Mouse (Mus musculus) midbrain, embryonic 13.5 days (tissue): ENCODE measurements around the gene Prkd2. TPM values are rescaled to one million over a fixed set of nuclear protein-coding genes. Genes with fewer than 3 reads are reported as not detected.
A peak's percentile ranks its signal among the peaks of the same experiment; 100 is the strongest.

Experiments used
- ATAC-seq: fragments of 200-750 bp; cut with Nextera tagmentation; 2 replicates; pipeline ENCODE4 v1.8.0; 2017; ENCODE audit warnings: mild to moderate bottlenecking, moderate TSS enrichment, moderate library complexity
- H3K27ac ChIP-seq: fragments of 300-500 bp; sonication (generic); 2 replicates; pipeline ENCODE4 v1.5.1; 2015; ENCODE audit warnings: inconsistent platforms, mild to moderate bottlenecking, moderate library complexity
- H3K27me3 ChIP-seq: fragments of 300-500 bp; sonication (generic); 2 replicates; pipeline ENCODE4 v1.6.1; 2015; ENCODE audit warnings: mild to moderate bottlenecking, inconsistent platforms
- H3K36me3 ChIP-seq: fragments of 300-500 bp; sonication (generic); 2 replicates; pipeline ENCODE4 v1.6.1; 2015; ENCODE audit warnings: mild to moderate bottlenecking, inconsistent platforms
- H3K4me1 ChIP-seq: fragments of 300-500 bp; sonication (generic); replicated peaks from 2 replicates; pipeline ENCODE4 v1.6.1; 2015; ENCODE audit warnings: inconsistent platforms
- H3K4me2 ChIP-seq: fragments of 300-500 bp; sonication (generic); replicated peaks from 2 replicates; pipeline ENCODE4 v1.6.1; 2015; ENCODE audit warnings: moderate library complexity, mild to moderate bottlenecking, inconsistent platforms
- H3K4me3 ChIP-seq: fragments of 300-500 bp; sonication (generic); replicated peaks from 2 replicates; pipeline ENCODE4 v1.5.1; 2015; ENCODE audit warnings: mild to moderate bottlenecking, inconsistent platforms
- H3K9ac ChIP-seq: fragments of 300-500 bp; sonication (generic); replicated peaks from 2 replicates; pipeline ENCODE4 v1.6.1; 2015; ENCODE audit warnings: mild to moderate bottlenecking, inconsistent platforms
- H3K9me3 ChIP-seq: fragments of 300-500 bp; sonication (generic); 2 replicates; pipeline ENCODE4 v1.6.1; 2016; ENCODE audit warnings: mild to moderate bottlenecking, inconsistent platforms
- WGBS: fragments of 180-500 bp; shearing (Covaris S2); methylation state at CpG from one replicate; pipeline ENCODE4 v1.1.7; 2015; 5-methylcytosine and 5-hydroxymethylcytosine counted together
- polyA plus RNA-seq: library from polyadenylated mRNA; unstranded; fragments of >200 nt; fragmentation: Nextera tagmentation; extraction: Ambion mirVana; gene quantifications from 2 replicates; pipeline ENCODE4 v1.2.1, GENCODE M21; 2015

Gene Prkd2
- polyA plus RNA-seq, 1 experiment from 2014 or later = 6.6 TPM

DNA sequence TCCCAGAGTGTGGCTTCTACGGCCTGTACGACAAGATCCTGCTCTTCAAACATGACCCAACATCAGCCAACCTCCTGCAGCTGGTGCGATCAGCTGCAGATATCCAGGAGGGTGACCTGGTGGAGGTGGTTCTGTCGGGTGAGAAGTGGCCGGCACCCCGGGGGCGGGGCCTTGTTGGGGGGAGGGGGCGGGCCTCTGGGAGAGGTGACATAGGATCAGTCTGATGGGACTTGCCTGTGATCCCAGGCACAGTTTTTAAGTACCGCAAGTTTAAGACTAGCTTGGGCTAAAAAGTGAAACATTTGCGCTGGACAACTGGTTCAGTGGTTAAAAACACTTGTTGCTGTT is 3.1 kb downstream of the Prkd2 start:
- no peak for ATAC-seq
- H3K9me3 ChIP-seq = no peaks in the 10 kb centered on the region
- H3K4me2 ChIP-seq = peak overlapping the region; percentile 91; the same call in 1 of the 2 replicates
- H3K27ac ChIP-seq = no peak overlapping the region
- peaks cover 30% of the 10 kb centered on the region for H3K4me1 ChIP-seq
- no peak overlapping the region for H3K4me3 ChIP-seq
- no peaks in the 10 kb centered on the region for H3K27me3 ChIP-seq
- WGBS = 41% methylated on average over 10 of the region's 10 CpGs
- peak overlapping the region; percentile 47; the same call in 1 of the 2 replicates for H3K9ac ChIP-seq
- peaks cover 32% of the 10 kb centered on the region for H3K36me3 ChIP-seq

- ATAC-seq = no peak
- H3K4me2 ChIP-seq = no peak overlapping the region
- no peak overlapping the region for H3K27ac ChIP-seq
- H3K9ac ChIP-seq = no peak overlapping the region
- H3K9me3 ChIP-seq = no peaks in the 10 kb centered on the region
- no peak overlapping the region for H3K4me3 ChIP-seq
- 95% methylated on average over 5 of the region's 5 CpGs for WGBS
- H3K36me3 ChIP-seq = peaks cover 25% of the 10 kb centered on the region
- H3K27me3 ChIP-seq = no peaks in the 10 kb centered on the region
- H3K4me1 ChIP-seq = peaks cover 30% of the 10 kb centered on the region
Observed at GRCm38 (mm10) chr7:16846775-16847174, 4.1 kb downstream of the Prkd2 start.

DNA sequence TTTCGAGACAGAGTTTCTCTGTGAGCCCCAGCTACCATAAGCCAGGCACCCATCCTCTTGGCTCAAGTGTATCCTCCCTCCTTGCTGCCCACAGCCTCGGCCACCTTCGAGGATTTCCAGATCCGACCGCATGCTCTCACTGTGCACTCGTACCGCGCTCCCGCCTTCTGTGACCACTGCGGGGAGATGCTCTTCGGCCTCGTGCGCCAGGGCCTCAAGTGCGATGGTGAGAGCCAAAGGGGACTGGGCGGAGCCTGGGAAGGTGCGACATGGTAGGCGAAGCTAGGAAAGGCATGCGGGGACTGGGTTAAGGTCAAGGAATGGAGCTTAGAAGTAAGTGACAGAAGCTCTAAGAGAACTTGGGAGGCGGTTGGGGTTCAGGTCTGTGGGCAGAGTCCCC is 4.8 kb downstream of the Prkd2 start:
- no peak overlapping the region for H3K9ac ChIP-seq
- no peak for ATAC-seq
- no peaks in the 10 kb centered on the region for H3K27me3 ChIP-seq
- H3K36me3 ChIP-seq = peaks cover 30% of the 10 kb centered on the region
- peaks cover 26% of the 10 kb centered on the region for H3K4me1 ChIP-seq
- no peak overlapping the region for H3K4me3 ChIP-seq
- 89% methylated on average over 18 of the region's 19 CpGs for WGBS
- H3K4me2 ChIP-seq = no peak overlapping the region
- H3K27ac ChIP-seq = no peak overlapping the region
- no peaks in the 10 kb centered on the region for H3K9me3 ChIP-seq

- Histone ChIP-seq H3K4me3 (no peak overlapping the region), H3K9ac (no peak overlapping the region), H3K27ac (no peak overlapping the region), H3K4me1 (peaks cover 21% of the 10 kb centered on the region), H3K36me3 (peaks cover 38% of the 10 kb centered on the region), H3K27me3 (no peaks in the 10 kb centered on the region), H3K4me2 (no peak overlapping the region), H3K9me3 (no peaks in the 10 kb centered on the region)
- WGBS = 12% methylated on average over 17 of the region's 17 CpGs
- no peak for ATAC-seq
Observed at GRCm38 (mm10) chr7:16848579-16848978, 5.9 kb downstream of the Prkd2 start.

GRCm38 (mm10) chr7:16851636-16852035 is 8.9 kb downstream of the Prkd2 start:
- H3K4me3 ChIP-seq = no peak overlapping the region
- H3K27ac ChIP-seq = no peak overlapping the region
- H3K36me3 ChIP-seq = peaks cover 68% of the 10 kb centered on the region
- H3K4me2 ChIP-seq = no peak overlapping the region
- ATAC-seq = no peak
- H3K9ac ChIP-seq = 0 out of 2 replicates have a peak overlapping the region, but pooled peaks have one; percentile 11
- no peaks in the 10 kb centered on the region for H3K4me1 ChIP-seq
- no peaks in the 10 kb centered on the region for H3K27me3 ChIP-seq
- no peaks in the 10 kb centered on the region for H3K9me3 ChIP-seq
- 94% methylated on average over 4 of the region's 4 CpGs for WGBS

DNA sequence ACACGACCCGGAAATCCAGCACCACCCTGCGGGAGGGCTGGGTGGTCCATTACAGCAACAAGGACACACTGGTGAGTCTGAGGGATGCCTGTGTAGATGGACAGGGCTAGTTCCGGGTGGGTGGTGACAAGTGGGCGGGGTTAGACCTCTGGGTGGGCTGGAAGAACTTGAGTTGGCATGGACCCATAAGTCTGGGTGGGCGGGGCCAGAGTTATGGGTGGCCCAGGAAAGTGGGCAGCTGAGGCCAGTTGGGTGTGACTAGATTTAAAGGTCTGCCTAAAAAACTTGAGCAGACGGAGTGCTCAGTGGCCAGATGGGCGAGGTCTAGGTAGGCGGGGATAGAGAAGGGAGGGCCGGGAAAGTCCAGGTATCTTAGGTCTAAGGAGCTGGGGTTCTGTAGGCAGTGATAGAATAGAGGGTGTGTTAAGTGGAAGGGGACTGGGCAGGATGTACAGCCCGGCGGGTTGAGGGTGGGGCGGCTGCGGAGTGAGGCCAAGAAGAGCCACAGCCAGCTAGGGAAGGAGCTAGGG is 10.7 kb downstream of the Prkd2 start:
- Histone ChIP-seq H3K27ac (no peak overlapping the region), H3K4me1 (no peaks in the 10 kb centered on the region), H3K9me3 (no peaks in the 10 kb centered on the region), H3K4me2 (no peak overlapping the region), H3K9ac (no peak overlapping the region), H3K36me3 (peaks cover 84% of the 10 kb centered on the region), H3K4me3 (no peak overlapping the region), H3K27me3 (no peaks in the 10 kb centered on the region)
- no peak for ATAC-seq
- 91% methylated on average over 14 of the region's 14 CpGs for WGBS

GRCm38 (mm10) chr7:16858336-16858735 is 15.6 kb downstream of the Prkd2 start:
- H3K9ac ChIP-seq = no peak overlapping the region
- H3K4me1 ChIP-seq = no peaks in the 10 kb centered on the region
- H3K27ac ChIP-seq = no peak overlapping the region
- H3K27me3 ChIP-seq = no peaks in the 10 kb centered on the region
- H3K9me3 ChIP-seq = no peaks in the 10 kb centered on the region
- no peak overlapping the region for H3K4me3 ChIP-seq
- WGBS = 16% methylated on average over 17 of the region's 17 CpGs
- no peak overlapping the region for H3K4me2 ChIP-seq
- peaks cover 54% of the 10 kb centered on the region for H3K36me3 ChIP-seq
- ATAC-seq = 0 out of 2 replicates have a peak, but pooled peaks have one; percentile 24

DNA sequence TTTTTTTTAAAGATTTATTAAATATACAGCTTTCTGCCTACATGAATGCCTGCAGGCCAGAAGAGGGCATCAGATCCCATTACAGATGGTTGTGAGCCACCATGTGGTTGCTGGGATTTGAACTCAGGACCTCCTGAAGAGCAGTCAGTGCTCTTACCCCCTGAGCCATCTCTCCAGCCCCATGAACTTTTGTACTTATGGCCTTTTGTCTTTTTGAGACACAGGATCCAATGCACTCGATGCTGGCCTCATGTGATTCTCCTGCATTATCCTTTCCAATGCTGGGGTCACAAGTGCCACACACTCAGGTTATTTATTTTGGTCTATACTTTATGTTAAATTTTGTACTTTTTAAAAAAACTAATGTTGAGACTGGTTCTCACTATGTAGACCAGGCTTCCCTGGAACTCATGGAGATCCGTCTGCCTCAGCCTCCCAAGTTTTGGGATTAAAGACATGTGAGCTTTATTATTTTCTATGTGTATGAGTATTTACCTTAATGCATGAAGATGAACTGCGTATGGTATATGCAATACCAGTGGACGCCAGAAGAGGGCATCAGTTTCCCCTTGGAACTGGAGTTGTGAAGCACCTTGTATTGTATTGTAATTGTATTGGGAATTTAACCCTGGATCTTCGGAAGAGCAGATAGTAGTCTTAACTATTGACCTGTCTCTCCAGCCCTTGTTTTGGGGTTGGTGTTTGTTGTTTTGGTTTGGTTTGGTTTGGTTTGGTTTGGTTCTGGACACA is 17.4 kb downstream of the Prkd2 start:
- ATAC-seq = no peak
- H3K9ac ChIP-seq = no peak overlapping the region
- WGBS = 25% methylated on average over 5 of the region's 5 CpGs
- no peaks in the 10 kb centered on the region for H3K4me1 ChIP-seq
- no peak overlapping the region for H3K4me3 ChIP-seq
- H3K27me3 ChIP-seq = no peaks in the 10 kb centered on the region
- H3K4me2 ChIP-seq = no peak overlapping the region
- H3K36me3 ChIP-seq = peaks cover 50% of the 10 kb centered on the region
- H3K27ac ChIP-seq = no peak overlapping the region
- H3K9me3 ChIP-seq = no peaks in the 10 kb centered on the region

- Histone ChIP-seq H3K4me3 (no peak overlapping the region), H3K27me3 (no peaks in the 10 kb centered on the region), H3K36me3 (peaks cover 41% of the 10 kb centered on the region), H3K4me2 (no peak overlapping the region), H3K9ac (no peak overlapping the region), H3K27ac (no peak overlapping the region), H3K9me3 (no peaks in the 10 kb centered on the region), H3K4me1 (peaks cover 14% of the 10 kb centered on the region)
- 91% methylated on average over 3 of the region's 3 CpGs for WGBS
- ATAC-seq = no peak
Observed at GRCm38 (mm10) chr7:16867488-16867887, 24.8 kb downstream of the Prkd2 start.

DNA sequence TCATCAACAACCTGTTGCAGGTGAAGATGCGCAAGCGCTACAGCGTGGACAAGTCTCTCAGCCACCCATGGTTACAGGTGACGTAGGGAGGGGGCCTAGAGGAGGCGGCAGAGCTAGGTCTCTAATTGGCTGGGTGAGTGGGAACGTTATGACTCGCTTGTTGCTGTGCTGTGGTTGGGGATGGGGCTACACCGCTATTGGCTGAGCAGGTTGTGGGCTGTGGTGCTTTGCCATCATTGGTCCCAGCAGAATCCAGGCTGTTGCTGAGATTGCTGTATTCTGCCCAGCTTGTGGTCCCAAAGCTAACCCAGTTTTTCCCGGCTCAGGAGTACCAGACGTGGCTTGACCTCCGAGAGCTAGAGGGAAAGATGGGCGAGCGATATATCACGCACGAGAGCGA is 26.8 kb downstream of the Prkd2 start:
- peak; percentile 99 for ATAC-seq
- Histone ChIP-seq H3K4me1 (peaks cover 21% of the 10 kb centered on the region), H3K36me3 (peaks cover 26% of the 10 kb centered on the region), H3K4me2 (peak overlapping the region; percentile 48), H3K9me3 (no peaks in the 10 kb centered on the region), H3K4me3 (peak overlapping the region; percentile 31), H3K9ac (peak overlapping the region; percentile 56; the same call in 1 of the 2 replicates), H3K27me3 (no peaks in the 10 kb centered on the region), H3K27ac (peak overlapping the region; percentile 74)
- WGBS = 13% methylated on average over 16 of the region's 16 CpGs

GRCm38 (mm10) chr7:16871600-16871999 is 28.9 kb downstream of the Prkd2 start:
- H3K9ac ChIP-seq = no peak overlapping the region
- no peak for ATAC-seq
- H3K4me2 ChIP-seq = no peak overlapping the region
- no peaks in the 10 kb centered on the region for H3K9me3 ChIP-seq
- no peak overlapping the region for H3K27ac ChIP-seq
- no peaks in the 10 kb centered on the region for H3K27me3 ChIP-seq
- 82% methylated on average over 10 of the region's 10 CpGs for WGBS
- no peak overlapping the region for H3K4me3 ChIP-seq
- peaks cover 32% of the 10 kb centered on the region for H3K4me1 ChIP-seq
- peaks cover 12% of the 10 kb centered on the region for H3K36me3 ChIP-seq

DNA sequence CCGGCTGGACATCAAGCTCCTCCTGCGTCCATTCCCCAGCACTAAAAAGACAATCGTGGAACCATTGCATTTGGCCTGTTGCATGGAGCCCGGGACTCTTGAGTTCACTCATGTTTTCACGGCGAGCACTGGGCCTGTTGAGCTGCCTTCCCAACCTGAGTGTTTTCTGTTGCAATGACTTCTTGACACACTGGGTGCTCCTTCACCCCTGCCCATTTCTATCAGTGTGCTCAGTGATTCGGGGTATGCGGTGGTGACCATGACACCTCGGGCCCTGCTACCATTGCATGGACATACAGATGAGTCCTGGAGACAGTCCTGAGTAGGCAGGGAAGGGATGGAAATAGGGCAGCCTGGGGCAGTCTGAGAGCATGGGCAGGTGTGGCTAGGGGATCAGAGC is 29.8 kb downstream of the Prkd2 start:
- no peak overlapping the region for H3K4me2 ChIP-seq
- no peak overlapping the region for H3K27ac ChIP-seq
- H3K9ac ChIP-seq = no peak overlapping the region
- no peaks in the 10 kb centered on the region for H3K9me3 ChIP-seq
- no peaks in the 10 kb centered on the region for H3K27me3 ChIP-seq
- no peak for ATAC-seq
- H3K4me3 ChIP-seq = no peak overlapping the region
- WGBS = 93% methylated on average over 9 of the region's 9 CpGs
- peaks cover 12% of the 10 kb centered on the region for H3K36me3 ChIP-seq
- H3K4me1 ChIP-seq = peaks cover 39% of the 10 kb centered on the region
